Mouse (Mus musculus) olfactory bulb, adult 2 months (tissue): ENCODE results near the gene Sec24b.

ENCODE experiments used
- CTCF ChIP-seq: fragments of 200-500 bp; IDR thresholded peaks from 2 replicates; pipeline ENCODE4 v1.5.1; 2012; ENCODE audit warnings: low read depth, mild to moderate bottlenecking, low read length, moderate library complexity; ENCODE audit not compliant: insufficient read depth
- POLR2A ChIP-seq: fragments of 200-500 bp; IDR thresholded peaks from 2 replicates; pipeline ENCODE4 v1.6.1; 2012; ENCODE audit warnings: mild to moderate bottlenecking, low read depth, low read length, moderate library complexity; ENCODE audit not compliant: insufficient read depth

DNA sequence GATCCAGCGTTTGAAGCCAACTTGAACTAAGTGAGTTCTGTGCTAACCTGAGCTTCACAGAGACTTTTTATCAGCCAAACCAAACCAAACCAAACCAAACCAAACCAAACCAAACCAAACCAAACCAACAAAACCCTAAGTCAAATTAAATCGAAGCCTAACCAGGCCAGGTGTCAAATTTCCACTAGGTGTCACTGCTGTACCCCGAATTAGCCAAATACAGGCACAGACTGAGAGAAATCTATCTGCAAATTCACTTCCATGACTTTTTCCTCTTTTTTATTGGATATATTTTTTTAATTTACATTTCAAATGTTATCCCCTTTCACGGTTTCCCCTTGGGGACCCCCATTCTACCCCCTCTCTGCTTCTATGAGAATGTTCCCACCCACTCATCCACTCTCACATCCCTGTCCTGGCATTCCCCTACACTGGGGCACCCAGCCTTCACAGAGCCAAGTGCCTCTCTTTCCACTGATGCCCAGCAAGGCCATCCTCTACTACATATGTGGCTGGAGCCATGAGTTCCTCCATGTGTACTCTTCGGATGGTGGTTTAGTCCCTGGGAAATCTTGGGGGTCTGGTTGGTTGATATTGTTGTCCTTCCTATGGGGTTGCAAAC, 33.9 kb upstream of the Sec24b start:
- TF ChIP-seq CTCF (no peak), POLR2A (no peak)
